Mouse (Mus musculus): ENCODE measurements at regions not wholly inside any gene's neighbourhood (a gene's known extent, or its start where the extent isn't known, plus 50 kb on each side); places are given as distances from the start of the nearest gene placed in this dataset.

GRCm38 (mm10) chr14:71895468-71895867 is 596.2 kb downstream of the Gm9195 start:
- Histone ChIP-seq H3K9me3 (replicated peaks; ENCODE audit: low read length) (no peaks in the 10 kb centered on the region), H3K4me2 (ENCODE audit: low read length) (no peak overlapping the region), H3K27ac (no peak overlapping the region), H3K4me3 (replicated peaks; ENCODE audit: low read depth, low read length) (no peak overlapping the region), H3K27me3 (ENCODE audit: insufficient read depth, low read length) (no peaks in the 10 kb centered on the region), H3K9ac (ENCODE audit: low read depth, low read length) (no peak overlapping the region), H3K4me1 (replicated peaks; ENCODE audit: insufficient read depth, low read length) (no peaks in the 10 kb centered on the region), H3K36me3 (ENCODE audit: insufficient read depth, low read length) (no peaks in the 10 kb centered on the region)
- DNase-seq (ENCODE audit: low spot score) (no peak), ATAC-seq (replicated peaks; ENCODE audit: low FRiP score, low read depth) (no peak)
- TF ChIP-seq CTCF (IDR thresholded peaks at IDR 0.05; ENCODE audit: low read depth) = no peak
- WGBS = 72% methylated on average over 4 of the region's 4 CpGs

DNA sequence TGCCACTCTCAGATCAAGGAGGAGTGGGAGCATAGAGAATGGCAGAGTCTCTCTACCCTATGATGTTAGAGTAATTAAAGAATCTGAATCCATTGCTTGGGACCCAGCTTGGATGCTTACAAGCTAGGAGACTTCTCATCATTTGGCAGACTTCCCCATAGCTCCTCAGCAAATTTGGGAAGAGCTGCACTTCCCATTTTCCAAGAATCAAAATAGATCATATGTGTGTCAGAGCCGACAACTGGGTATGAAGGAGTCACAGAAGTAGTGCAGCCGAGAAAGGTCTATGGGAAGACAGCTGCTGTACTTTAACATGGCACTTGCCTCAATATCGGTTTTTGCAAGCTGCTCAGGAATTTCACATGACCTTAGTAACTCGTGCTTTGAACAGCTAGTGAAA is 596.8 kb downstream of the Gm9195 start:
- 80% methylated on average over 4 of the region's 4 CpGs for WGBS
- Histone ChIP-seq H3K4me3 (replicated peaks; ENCODE audit: low read depth, low read length) (no peak overlapping the region), H3K27me3 (ENCODE audit: insufficient read depth, low read length) (no peaks in the 10 kb centered on the region), H3K9ac (ENCODE audit: low read depth, low read length) (no peak overlapping the region), H3K27ac (no peak overlapping the region), H3K4me1 (replicated peaks; ENCODE audit: insufficient read depth, low read length) (no peaks in the 10 kb centered on the region), H3K9me3 (replicated peaks; ENCODE audit: low read length) (no peaks in the 10 kb centered on the region), H3K4me2 (ENCODE audit: low read length) (no peak overlapping the region), H3K36me3 (ENCODE audit: insufficient read depth, low read length) (no peaks in the 10 kb centered on the region)
- no peak for TF ChIP-seq CTCF (IDR thresholded peaks at IDR 0.05; ENCODE audit: low read depth)
- ATAC-seq (replicated peaks; ENCODE audit: low FRiP score, low read depth) = no peak
- no peak for DNase-seq (ENCODE audit: low spot score)

GRCm38 (mm10) chr14:71893361-71893760 is 598.3 kb downstream of the Gm9195 start:
- Histone ChIP-seq H3K4me3 (replicated peaks; ENCODE audit: low read depth, low read length) (no peak overlapping the region), H3K9me3 (replicated peaks; ENCODE audit: low read length) (no peaks in the 10 kb centered on the region), H3K27ac (no peak overlapping the region), H3K36me3 (ENCODE audit: insufficient read depth, low read length) (no peaks in the 10 kb centered on the region), H3K9ac (ENCODE audit: low read depth, low read length) (no peak overlapping the region), H3K4me2 (ENCODE audit: low read length) (no peak overlapping the region), H3K4me1 (replicated peaks; ENCODE audit: insufficient read depth, low read length) (no peaks in the 10 kb centered on the region), H3K27me3 (ENCODE audit: insufficient read depth, low read length) (no peaks in the 10 kb centered on the region)
- no peak for ATAC-seq (replicated peaks; ENCODE audit: low FRiP score, low read depth)
- TF ChIP-seq CTCF (IDR thresholded peaks at IDR 0.05; ENCODE audit: low read depth) = no peak
- 61% methylated on average over 1 of the region's 1 CpGs for WGBS
- DNase-seq (ENCODE audit: low spot score) = peak; percentile 72

- no peaks in the 10 kb centered on the region for H3K27me3 ChIP-seq (ENCODE audit: insufficient read depth, low read length)
- no peak overlapping the region for H3K9ac ChIP-seq (ENCODE audit: low read depth, low read length)
- H3K4me2 ChIP-seq (ENCODE audit: low read length) = no peak overlapping the region
- ATAC-seq (replicated peaks; ENCODE audit: low FRiP score, low read depth) (no peak), DNase-seq (ENCODE audit: low spot score) (no peak)
- no peaks in the 10 kb centered on the region for H3K4me1 ChIP-seq (replicated peaks; ENCODE audit: insufficient read depth, low read length)
- no peak for TF ChIP-seq CTCF (IDR thresholded peaks at IDR 0.05; ENCODE audit: low read depth)
- no peaks in the 10 kb centered on the region for H3K36me3 ChIP-seq (ENCODE audit: insufficient read depth, low read length)
- H3K4me3 ChIP-seq (replicated peaks; ENCODE audit: low read depth, low read length) = no peak overlapping the region
- no peaks in the 10 kb centered on the region for H3K9me3 ChIP-seq (replicated peaks; ENCODE audit: low read length)
- 83% methylated on average over 1 of the region's 1 CpGs for WGBS
- H3K27ac ChIP-seq = no peak overlapping the region
These were observed 600.0 kb downstream of the Gm9195 start for GRCm38 (mm10) chr14:71891667-71892066.

GRCm38 (mm10) chr14:71882871-71883270 is 608.8 kb downstream of the Gm9195 start:
- H3K4me1 ChIP-seq (replicated peaks; ENCODE audit: insufficient read depth, low read length) = no peaks in the 10 kb centered on the region
- no peaks in the 10 kb centered on the region for H3K9me3 ChIP-seq (replicated peaks; ENCODE audit: low read length)
- no peak for DNase-seq (ENCODE audit: low spot score)
- H3K9ac ChIP-seq (ENCODE audit: low read depth, low read length) = no peak overlapping the region
- TF ChIP-seq CTCF (IDR thresholded peaks at IDR 0.05; ENCODE audit: low read depth) = no peak
- H3K27me3 ChIP-seq (ENCODE audit: insufficient read depth, low read length) = no peaks in the 10 kb centered on the region
- H3K36me3 ChIP-seq (ENCODE audit: insufficient read depth, low read length) = no peaks in the 10 kb centered on the region
- no peak for ATAC-seq (replicated peaks; ENCODE audit: low FRiP score, low read depth)
- 75% methylated on average over 2 of the region's 2 CpGs for whole genome bisulfite sequencing
- no peak overlapping the region for H3K4me3 ChIP-seq (replicated peaks; ENCODE audit: low read depth, low read length)
- no peak overlapping the region for H3K27ac ChIP-seq
- no peak overlapping the region for H3K4me2 ChIP-seq (ENCODE audit: low read length)

GRCm38 (mm10) chr14:71845546-71845945 is 646.1 kb downstream of the Gm9195 start:
- ATAC-seq (replicated peaks; ENCODE audit: low FRiP score, low read depth) = no peak
- H3K27ac ChIP-seq = no peak overlapping the region
- no peaks in the 10 kb centered on the region for H3K4me1 ChIP-seq (replicated peaks; ENCODE audit: insufficient read depth, low read length)
- no peak for DNase-seq (ENCODE audit: low spot score)
- H3K9me3 ChIP-seq (replicated peaks; ENCODE audit: low read length) = no peaks in the 10 kb centered on the region
- no peak overlapping the region for H3K4me2 ChIP-seq (ENCODE audit: low read length)
- no peak overlapping the region for H3K9ac ChIP-seq (ENCODE audit: low read depth, low read length)
- H3K4me3 ChIP-seq (replicated peaks; ENCODE audit: low read depth, low read length) = no peak overlapping the region
- TF ChIP-seq CTCF (IDR thresholded peaks at IDR 0.05; ENCODE audit: low read depth) = no peak
- no peaks in the 10 kb centered on the region for H3K27me3 ChIP-seq (ENCODE audit: insufficient read depth, low read length)
- H3K36me3 ChIP-seq (ENCODE audit: insufficient read depth, low read length) = no peaks in the 10 kb centered on the region

GRCm38 (mm10) chr14:71808863-71809487 is 682.7 kb downstream of the Gm9195 start:
- no peak for TF ChIP-seq CTCF (IDR thresholded peaks at IDR 0.05; ENCODE audit: low read depth)
- Histone ChIP-seq H3K27me3 (ENCODE audit: insufficient read depth, low read length) (no peaks in the 10 kb centered on the region), H3K9me3 (replicated peaks; ENCODE audit: low read length) (no peaks in the 10 kb centered on the region), H3K36me3 (ENCODE audit: insufficient read depth, low read length) (no peaks in the 10 kb centered on the region), H3K27ac (no peak overlapping the region), H3K4me3 (replicated peaks; ENCODE audit: low read depth, low read length) (no peak overlapping the region), H3K9ac (ENCODE audit: low read depth, low read length) (no peak overlapping the region), H3K4me2 (ENCODE audit: low read length) (no peak overlapping the region), H3K4me1 (replicated peaks; ENCODE audit: insufficient read depth, low read length) (no peaks in the 10 kb centered on the region)
- DNase-seq (ENCODE audit: low spot score) (peak; percentile 56), ATAC-seq (replicated peaks; ENCODE audit: low FRiP score, low read depth) (no peak)
- 30% methylated on average over 13 of the region's 13 CpGs for WGBS

Measured in kidney, postnatal 0 days (tissue).